Mouse (Mus musculus) intestine, embryonic 15.5 days (tissue): Measurements from ENCODE around the gene Arhgdib. TPM values are rescaled to one million over a fixed set of nuclear protein-coding genes. Genes with fewer than 3 reads are reported as not detected.

Source experiments
- ATAC-seq: fragments of 200-750 bp; cut with Nextera tagmentation; 2 replicates; pipeline ENCODE4 v1.8.0; 2017; ENCODE audit warnings: moderate TSS enrichment, moderate library complexity
- H3K27ac ChIP-seq: fragments of 300-500 bp; sonication (generic); 2 replicates; pipeline ENCODE4 v1.5.1; 2015; ENCODE audit warnings: mild to moderate bottlenecking, inconsistent platforms
- H3K27me3 ChIP-seq: fragments of 300-500 bp; sonication (generic); replicated peaks from 2 replicates; pipeline ENCODE4 v1.6.1; 2015; ENCODE audit warnings: inconsistent platforms
- H3K36me3 ChIP-seq: fragments of 300-500 bp; sonication (generic); 2 replicates; pipeline ENCODE4 v1.6.1; 2015; ENCODE audit warnings: inconsistent platforms
- H3K4me1 ChIP-seq: fragments of 300-500 bp; sonication (generic); replicated peaks from 2 replicates; pipeline ENCODE4 v1.6.1; 2015; ENCODE audit warnings: inconsistent platforms
- H3K4me2 ChIP-seq: fragments of 300-500 bp; sonication (generic); replicated peaks from 2 replicates; pipeline ENCODE4 v1.6.1; 2015; ENCODE audit warnings: mild to moderate bottlenecking, inconsistent platforms
- H3K4me3 ChIP-seq: fragments of 300-500 bp; sonication (generic); replicated peaks from 2 replicates; pipeline ENCODE4 v1.5.1; 2015; ENCODE audit warnings: inconsistent platforms
- H3K9ac ChIP-seq: fragments of 300-500 bp; sonication (generic); 2 replicates; pipeline ENCODE4 v1.6.1; 2015; ENCODE audit warnings: inconsistent platforms
- H3K9me3 ChIP-seq: fragments of 300-500 bp; sonication (generic); 2 replicates; pipeline ENCODE4 v1.6.1; 2016; ENCODE audit warnings: inconsistent platforms
- WGBS: fragments of 180-500 bp; shearing (Covaris S2); methylation state at CpG from one replicate; pipeline ENCODE4 v1.1.7; 2015; 5-methylcytosine and 5-hydroxymethylcytosine counted together
- polyA plus RNA-seq: library from polyadenylated mRNA; unstranded; fragments of >200 nt; fragmentation: Nextera tagmentation; extraction: Ambion mirVana; gene quantifications from 2 replicates; pipeline ENCODE4 v1.2.1, GENCODE M21; 2015

Arhgdib gene
- polyA plus RNA-seq, 1 experiment from 2014 or later: 47.8 TPM

DNA sequence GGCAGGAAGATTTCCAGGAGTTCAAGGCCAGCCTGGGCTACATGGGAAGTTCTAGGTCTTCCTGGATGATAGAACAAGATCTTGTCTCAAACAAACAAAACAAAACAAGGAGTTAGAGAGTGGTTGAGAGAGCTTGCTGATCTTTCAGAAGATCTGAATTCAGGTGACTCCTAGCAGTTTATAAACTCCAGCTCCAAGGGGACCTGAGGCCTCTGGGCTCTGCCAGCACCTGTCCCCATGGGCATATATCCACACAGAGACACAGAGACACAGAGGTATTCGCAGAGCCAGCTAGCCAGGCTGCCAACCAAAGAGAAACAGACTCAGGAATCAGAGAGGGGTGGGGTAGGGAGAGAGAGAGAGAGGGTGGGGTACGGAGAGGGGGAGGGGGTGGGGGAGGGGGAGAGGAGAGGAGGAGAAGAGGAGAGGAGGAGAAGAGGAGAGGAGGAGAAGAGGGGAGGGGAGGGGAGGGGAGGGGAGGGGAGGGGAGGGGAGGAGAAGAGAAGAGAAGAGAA is 28.9 kb downstream of the Arhgdib start:
- H3K27ac ChIP-seq: peak overlapping the region; percentile 17; the same call in 1 of the 2 replicates
- no peak; the same call in 1 of the 2 replicates for ATAC-seq

DNA sequence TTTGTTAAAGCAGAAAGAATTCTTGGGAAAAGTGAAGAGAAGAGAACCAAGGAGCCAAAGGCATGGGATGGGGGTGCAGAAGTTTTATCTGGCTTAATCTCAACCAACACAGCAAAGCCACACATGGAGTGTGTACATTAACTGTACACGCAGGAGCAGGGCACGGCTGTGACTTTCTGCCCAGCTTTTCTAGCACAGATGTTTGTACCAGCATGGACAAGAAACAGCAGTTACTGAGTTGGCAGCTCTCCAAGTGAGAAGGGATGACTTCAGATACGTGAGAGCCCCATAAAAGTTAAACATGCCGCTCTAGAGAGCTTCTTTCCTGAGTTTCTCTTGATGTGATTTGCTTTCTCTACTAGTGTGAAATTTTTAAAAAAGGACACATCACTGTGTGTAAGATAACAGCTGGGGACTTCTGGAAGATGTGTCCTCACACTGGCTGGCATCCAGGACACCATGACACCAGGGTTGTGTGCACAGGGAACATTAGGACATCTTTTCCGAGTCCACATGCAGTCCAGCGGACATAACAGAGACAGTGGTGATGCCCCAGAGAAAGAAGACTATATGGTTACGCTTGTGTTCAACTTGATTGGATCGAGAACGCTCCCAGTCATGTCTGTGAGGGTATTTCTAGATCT is 31.3 kb downstream of the Arhgdib start:
- Histone ChIP-seq H3K4me3 (no peak overlapping the region), H3K9me3 (no peaks in the 10 kb centered on the region), H3K4me2 (no peak overlapping the region), H3K4me1 (peaks cover 17% of the 10 kb centered on the region), H3K9ac (no peak overlapping the region), H3K27me3 (no peaks in the 10 kb centered on the region), H3K36me3 (no peaks in the 10 kb centered on the region), H3K27ac (peak overlapping the region; percentile 62; the same call in 1 of the 2 replicates)
- WGBS: 57% methylated on average over 9 of the region's 9 CpGs
- peak; percentile 48; the same call in 1 of the 2 replicates for ATAC-seq

More for the DNA sequence above, 28.9 kb downstream of the Arhgdib start:
- WGBS: 60% methylated on average over 1 of the region's 2 CpGs
- H3K9me3 ChIP-seq: no peaks in the 10 kb centered on the region
- H3K4me1 ChIP-seq: peaks cover 12% of the 10 kb centered on the region
- H3K36me3 ChIP-seq: no peaks in the 10 kb centered on the region
- H3K27me3 ChIP-seq: no peaks in the 10 kb centered on the region
- H3K4me2 ChIP-seq: no peak overlapping the region
- H3K9ac ChIP-seq: no peak overlapping the region
- H3K4me3 ChIP-seq: no peak overlapping the region

DNA sequence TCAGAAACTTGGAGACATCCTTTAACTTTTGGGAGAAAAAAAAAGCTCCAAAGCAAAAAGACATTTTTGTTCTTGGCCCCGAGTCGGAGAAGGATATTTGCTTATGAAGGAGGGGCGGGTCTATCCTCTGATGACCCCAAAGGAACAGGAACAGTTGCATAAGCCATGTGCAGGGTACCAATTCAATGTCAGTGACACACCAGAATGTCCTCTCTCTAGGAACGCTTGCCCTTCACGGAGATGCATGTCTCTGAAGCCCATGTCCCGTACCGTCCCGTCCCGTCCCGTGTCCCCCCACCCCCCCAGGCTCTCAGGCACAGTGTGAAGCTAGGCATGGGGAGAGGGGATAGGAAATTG is 34.8 kb downstream of the Arhgdib start:
- H3K9me3 ChIP-seq: no peaks in the 10 kb centered on the region
- no peak overlapping the region for H3K27ac ChIP-seq
- H3K36me3 ChIP-seq: no peaks in the 10 kb centered on the region
- H3K9ac ChIP-seq: no peak overlapping the region
- H3K4me3 ChIP-seq: no peak overlapping the region
- ATAC-seq: no peak
- WGBS: 68% methylated on average over 10 of the region's 10 CpGs
- no peaks in the 10 kb centered on the region for H3K27me3 ChIP-seq
- peaks cover 5% of the 10 kb centered on the region; the same call in 1 of the 2 replicates for H3K4me1 ChIP-seq
- H3K4me2 ChIP-seq: no peak overlapping the region

DNA sequence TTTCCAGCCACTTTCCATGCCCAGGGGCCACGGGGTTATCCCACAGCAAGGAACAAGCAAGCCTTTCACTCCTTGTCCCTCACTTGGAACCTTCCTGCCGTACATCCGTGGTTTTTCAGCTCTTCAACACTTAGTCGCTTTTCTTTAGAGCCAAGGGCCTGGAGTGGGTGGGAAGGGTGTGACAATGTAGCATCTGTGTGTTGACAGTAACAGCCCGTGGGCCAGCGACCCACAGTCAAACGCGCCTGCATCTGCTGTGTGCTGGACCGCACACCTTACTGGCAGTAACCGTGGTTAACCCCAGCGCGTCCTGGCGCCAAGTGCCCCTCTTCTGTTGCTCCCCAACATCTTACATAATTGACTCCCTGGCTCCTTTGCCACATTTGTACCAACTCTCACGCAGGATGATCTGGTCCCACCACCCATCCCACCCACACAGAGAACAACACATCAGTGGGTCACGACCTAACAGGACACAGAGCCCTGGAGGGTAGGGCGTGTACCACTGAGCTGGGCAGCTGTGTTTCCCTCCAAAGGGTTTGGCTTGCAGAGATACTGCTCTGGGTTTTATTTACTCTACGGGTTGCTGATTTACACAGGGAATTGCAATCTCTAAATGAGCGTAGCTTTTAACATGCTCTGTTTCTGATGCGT is 35.3 kb downstream of the Arhgdib start:
- ATAC-seq: peak; percentile 44; the same call in 1 of the 2 replicates
- H3K4me3 ChIP-seq: no peak overlapping the region
- 69% methylated on average over 19 of the region's 19 CpGs for WGBS

DNA sequence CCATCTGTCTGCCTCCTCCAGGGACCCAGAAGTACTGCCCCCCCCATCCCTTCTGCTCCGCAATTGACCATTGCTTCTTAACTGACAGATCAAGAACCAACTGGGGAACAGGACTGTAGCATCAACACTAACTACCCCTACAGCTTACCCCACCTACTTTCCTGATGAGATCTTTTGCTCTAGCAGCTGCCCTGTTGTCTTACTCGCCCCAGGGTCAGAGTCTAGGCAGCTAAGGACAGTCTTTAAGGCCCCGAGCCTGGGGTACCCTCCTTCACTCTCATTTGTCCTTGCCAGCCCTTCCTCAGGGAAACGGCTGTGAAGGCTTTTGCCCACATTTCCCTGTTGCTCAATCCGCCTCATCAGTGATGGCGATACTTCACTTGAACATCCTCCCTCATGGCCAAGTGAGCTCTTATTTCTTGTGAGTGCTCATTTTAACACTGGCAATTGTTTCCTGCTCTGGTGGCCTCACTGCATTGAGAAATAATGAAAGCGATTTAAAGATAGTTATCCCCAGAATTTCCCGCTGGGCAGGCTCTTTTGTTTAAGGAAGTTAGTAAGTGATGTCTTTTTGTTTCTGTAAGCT is 37.7 kb downstream of the Arhgdib start:
- Histone ChIP-seq H3K4me2 (no peak overlapping the region), H3K4me1 (0 out of 2 replicates have a peak, but pooled peaks cover 5% of the 10 kb centered on the region), H3K27ac (no peak overlapping the region), H3K4me3 (no peak overlapping the region), H3K9me3 (no peaks in the 10 kb centered on the region), H3K27me3 (no peaks in the 10 kb centered on the region), H3K36me3 (no peaks in the 10 kb centered on the region), H3K9ac (no peak overlapping the region)
- no peak for ATAC-seq
- WGBS: 64% methylated on average over 8 of the region's 8 CpGs

More for the DNA sequence above, 35.3 kb downstream of the Arhgdib start:
- Histone ChIP-seq H3K27ac (no peak overlapping the region), H3K36me3 (no peaks in the 10 kb centered on the region), H3K27me3 (no peaks in the 10 kb centered on the region), H3K9ac (no peak overlapping the region), H3K4me1 (peaks cover 5% of the 10 kb centered on the region; the same call in 1 of the 2 replicates), H3K9me3 (no peaks in the 10 kb centered on the region), H3K4me2 (no peak overlapping the region)

DNA sequence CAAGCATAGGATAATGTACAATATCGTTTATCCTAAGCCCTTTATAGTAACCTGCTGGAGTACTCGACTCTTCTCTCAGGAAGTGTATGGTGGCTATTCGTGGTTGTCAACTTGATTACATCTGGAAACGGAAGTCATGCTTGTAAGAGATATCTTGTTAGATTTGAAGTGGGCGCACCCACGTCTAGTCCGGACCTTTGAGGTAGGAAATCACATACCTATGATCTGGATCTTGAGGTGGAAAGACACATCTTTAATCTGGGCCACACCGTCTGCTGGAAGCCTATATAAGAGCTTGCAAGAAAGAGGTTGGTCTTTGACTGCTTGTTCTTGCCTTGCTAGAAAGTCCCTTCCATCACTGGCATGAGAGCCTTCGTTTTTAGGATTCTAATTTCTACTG is 39.2 kb downstream of the Arhgdib start:
- Histone ChIP-seq H3K36me3 (no peaks in the 10 kb centered on the region), H3K4me2 (no peak overlapping the region), H3K4me1 (0 out of 2 replicates have a peak, but pooled peaks cover 5% of the 10 kb centered on the region), H3K9me3 (no peaks in the 10 kb centered on the region), H3K27me3 (no peaks in the 10 kb centered on the region), H3K4me3 (no peak overlapping the region), H3K27ac (no peak overlapping the region), H3K9ac (no peak overlapping the region)
- 89% methylated on average over 9 of the region's 9 CpGs for WGBS
- no peak for ATAC-seq

DNA sequence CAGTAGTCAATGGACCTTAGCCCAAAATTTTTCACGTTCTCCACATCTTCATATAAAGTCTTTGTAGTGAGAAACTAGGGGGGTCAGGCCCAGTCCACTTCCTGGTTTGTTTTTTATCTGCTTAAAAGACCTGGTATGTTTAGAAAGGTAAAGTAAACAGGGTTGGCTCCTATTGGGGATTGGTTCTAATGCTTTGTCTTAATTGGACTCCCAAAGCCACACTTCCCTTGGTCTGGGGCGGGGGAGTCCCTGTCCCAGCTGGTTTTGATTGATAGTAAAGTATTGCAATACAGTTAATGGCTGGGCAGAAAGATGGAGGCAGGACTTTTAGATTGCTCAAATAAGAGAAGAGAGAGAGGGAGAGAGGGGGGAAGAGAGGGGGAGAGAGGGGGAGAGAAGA is 40.7 kb downstream of the Arhgdib start:
- no peak overlapping the region for H3K4me2 ChIP-seq
- 75% methylated on average over 2 of the region's 2 CpGs for WGBS
- H3K4me1 ChIP-seq: no peaks in the 10 kb centered on the region
- no peak overlapping the region for H3K9ac ChIP-seq
- no peaks in the 10 kb centered on the region for H3K36me3 ChIP-seq
- H3K27me3 ChIP-seq: no peaks in the 10 kb centered on the region
- 0 out of 2 replicates have a peak, but pooled peaks have one; percentile 31 for ATAC-seq
- H3K27ac ChIP-seq: no peak overlapping the region
- H3K4me3 ChIP-seq: no peak overlapping the region
- H3K9me3 ChIP-seq: no peaks in the 10 kb centered on the region

DNA sequence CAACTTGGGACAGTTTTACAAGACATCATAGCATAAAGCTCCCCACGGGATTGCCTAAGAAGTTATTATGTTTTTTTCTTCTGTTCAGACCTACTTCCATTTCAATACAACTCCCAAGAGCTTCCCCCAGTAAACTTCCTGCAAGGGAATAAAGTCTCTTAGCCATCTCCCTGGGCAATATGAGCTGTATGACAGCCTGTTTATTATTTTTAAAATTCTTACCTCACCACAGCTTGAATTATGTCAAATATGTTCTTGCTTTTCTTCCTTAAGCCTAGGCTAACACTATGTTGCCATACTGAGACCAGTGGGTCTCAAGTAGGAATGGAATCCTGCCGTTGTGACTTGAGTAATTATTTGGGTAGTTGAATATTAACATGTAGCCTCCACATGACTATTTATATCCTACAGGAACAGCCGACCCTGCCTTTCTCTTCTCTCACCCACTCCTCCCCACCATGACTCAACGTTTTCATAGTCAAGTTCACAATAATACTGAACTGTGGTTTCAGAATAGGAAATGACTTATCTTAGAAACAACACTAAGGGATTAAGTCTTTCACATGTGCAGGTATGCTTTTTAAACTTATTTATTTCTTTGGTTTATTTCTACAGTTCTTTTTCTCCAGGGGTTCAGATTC is 41.2 kb downstream of the Arhgdib start:
- Histone ChIP-seq H3K4me3 (no peak overlapping the region), H3K36me3 (no peaks in the 10 kb centered on the region), H3K27me3 (no peaks in the 10 kb centered on the region), H3K27ac (no peak overlapping the region), H3K4me2 (no peak overlapping the region), H3K9ac (no peak overlapping the region), H3K4me1 (no peaks in the 10 kb centered on the region), H3K9me3 (no peaks in the 10 kb centered on the region)
- 38% methylated on average over 4 of the region's 4 CpGs for WGBS
- ATAC-seq: peak; percentile 68

DNA sequence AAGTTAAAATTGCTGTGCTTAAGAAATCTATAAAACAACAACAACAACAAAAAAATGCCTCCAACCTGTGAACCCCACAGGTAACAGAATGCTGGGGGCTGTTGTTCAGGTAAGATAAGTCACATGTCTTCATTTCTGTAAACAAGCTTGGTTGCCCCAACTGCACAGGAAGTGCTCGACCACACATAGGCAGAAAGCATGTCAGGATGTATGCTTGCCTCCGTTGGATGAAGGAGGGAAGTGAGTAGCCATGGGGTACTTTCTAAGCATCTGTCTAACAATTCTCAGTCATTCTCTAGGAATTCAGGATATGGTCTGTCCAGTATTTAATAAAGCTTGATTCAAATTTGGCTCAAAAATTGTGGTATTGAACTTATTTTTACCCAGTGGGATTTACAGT is 42.7 kb downstream of the Arhgdib start:
- no peak overlapping the region for H3K9ac ChIP-seq
- no peak overlapping the region for H3K27ac ChIP-seq
- no peaks in the 10 kb centered on the region for H3K36me3 ChIP-seq
- H3K9me3 ChIP-seq: no peaks in the 10 kb centered on the region
- 68% methylated on average over 2 of the region's 2 CpGs for WGBS
- H3K4me3 ChIP-seq: no peak overlapping the region
- H3K4me1 ChIP-seq: 0 out of 2 replicates have a peak, but pooled peaks cover 3% of the 10 kb centered on the region
- no peaks in the 10 kb centered on the region for H3K27me3 ChIP-seq
- ATAC-seq: no peak
- H3K4me2 ChIP-seq: no peak overlapping the region

DNA sequence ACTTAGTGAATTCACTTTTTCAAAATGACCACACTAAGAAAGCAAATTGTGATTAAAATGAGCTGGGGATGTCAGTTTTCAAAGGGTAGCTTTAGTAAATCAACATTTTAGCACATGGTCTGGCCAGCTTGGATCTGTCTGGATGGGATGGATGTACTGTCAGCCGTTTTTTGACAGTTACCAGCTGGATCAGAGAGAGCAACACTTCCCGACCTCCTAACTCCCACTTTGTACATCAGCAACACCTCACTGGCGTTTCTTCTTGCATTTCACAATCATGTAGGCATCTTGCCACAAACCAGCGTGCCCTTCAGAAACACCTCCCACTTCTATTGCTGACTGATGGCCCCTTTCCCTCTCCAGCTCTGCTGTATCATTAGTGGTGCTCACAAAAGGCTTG is 43.5 kb downstream of the Arhgdib start:
- H3K4me2 ChIP-seq: no peak overlapping the region
- 0 out of 2 replicates have a peak, but pooled peaks cover 3% of the 10 kb centered on the region for H3K4me1 ChIP-seq
- H3K27me3 ChIP-seq: no peaks in the 10 kb centered on the region
- H3K9me3 ChIP-seq: no peaks in the 10 kb centered on the region
- H3K4me3 ChIP-seq: no peak overlapping the region
- WGBS: 33% methylated on average over 4 of the region's 4 CpGs
- no peaks in the 10 kb centered on the region for H3K36me3 ChIP-seq
- no peak overlapping the region for H3K27ac ChIP-seq
- ATAC-seq: no peak
- H3K9ac ChIP-seq: no peak overlapping the region

DNA sequence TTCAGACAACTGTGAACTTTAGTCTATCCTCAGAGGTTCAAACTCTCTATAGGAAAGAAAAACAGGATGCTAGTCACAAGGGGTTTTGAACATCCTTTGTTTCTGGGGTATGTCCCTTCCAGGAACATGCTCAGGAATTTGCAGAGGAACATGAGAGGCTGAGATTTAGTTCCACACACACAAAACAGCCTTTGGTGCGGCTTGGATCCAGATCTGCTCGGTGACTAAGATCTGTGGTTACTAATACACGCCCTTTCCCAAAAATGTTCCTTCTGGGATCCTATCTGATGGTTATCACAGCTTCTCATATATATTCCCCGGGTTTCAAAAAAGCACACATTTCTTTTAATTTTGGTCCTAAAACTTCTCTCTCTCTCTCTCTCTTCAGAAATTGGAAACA is 43.9 kb downstream of the Arhgdib start:
- no peak overlapping the region for H3K4me2 ChIP-seq
- H3K4me1 ChIP-seq: 0 out of 2 replicates have a peak, but pooled peaks cover 3% of the 10 kb centered on the region
- no peak overlapping the region for H3K9ac ChIP-seq
- no peak for ATAC-seq
- H3K9me3 ChIP-seq: no peaks in the 10 kb centered on the region
- WGBS: 63% methylated on average over 4 of the region's 4 CpGs
- H3K36me3 ChIP-seq: no peaks in the 10 kb centered on the region
- H3K27me3 ChIP-seq: no peaks in the 10 kb centered on the region
- no peak overlapping the region for H3K27ac ChIP-seq
- no peak overlapping the region for H3K4me3 ChIP-seq
